Mouse (Mus musculus) kidney, postnatal 4 days (tissue): Measurements from ENCODE around the gene Lhx1.

Experiments
- DNase-seq, 2 experiments: peaks; one replicate each; pipeline ENCODE4 v3.0.0; 2021; ENCODE audit warnings: mixed read lengths in 2 of 2

The Lhx1 gene

GRCm38 (mm10) chr11:84526451-84526850, 1.1 kb upstream of the Lhx1 start:
- DNase-seq = no peak

- peak; percentile 59 to 72 for DNase-seq
Measured at GRCm38 (mm10) chr11:84524511-84525270, 644 bp downstream of the Lhx1 start.

DNA sequence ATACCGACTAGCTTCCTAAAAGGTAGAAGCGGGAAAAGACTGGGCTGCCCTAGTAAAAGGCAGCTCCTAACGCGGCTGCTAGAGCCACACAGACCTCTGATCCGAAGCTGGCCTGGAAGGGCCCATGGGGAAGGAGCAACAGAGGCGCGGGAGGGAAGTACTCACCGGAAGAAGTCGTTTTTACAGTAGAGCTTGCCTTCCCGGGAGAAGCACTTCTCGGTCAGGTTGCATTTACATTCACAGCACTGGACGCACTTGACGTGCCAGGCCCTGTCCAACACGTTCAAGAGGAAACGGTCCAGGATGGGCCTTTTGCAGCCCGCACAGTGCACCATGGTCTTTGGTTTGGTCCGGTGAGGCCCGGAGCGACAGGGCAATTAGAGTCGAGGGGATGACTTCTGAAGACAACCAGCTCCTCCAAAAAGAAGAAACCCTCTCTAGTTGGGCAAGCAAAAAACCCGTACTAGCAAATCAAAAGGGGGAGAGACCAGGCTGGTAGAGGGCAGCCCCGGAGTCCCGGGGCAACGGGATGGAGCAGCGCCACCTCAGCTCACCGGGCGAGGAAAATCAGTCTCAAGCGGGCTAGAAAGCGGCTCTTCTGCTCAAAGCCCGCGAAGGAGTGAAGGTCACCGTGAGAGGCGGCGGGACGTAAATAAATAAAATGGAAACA, 1.4 kb downstream of the Lhx1 start:
- peak; percentile 38 to 59 for DNase-seq

DNA sequence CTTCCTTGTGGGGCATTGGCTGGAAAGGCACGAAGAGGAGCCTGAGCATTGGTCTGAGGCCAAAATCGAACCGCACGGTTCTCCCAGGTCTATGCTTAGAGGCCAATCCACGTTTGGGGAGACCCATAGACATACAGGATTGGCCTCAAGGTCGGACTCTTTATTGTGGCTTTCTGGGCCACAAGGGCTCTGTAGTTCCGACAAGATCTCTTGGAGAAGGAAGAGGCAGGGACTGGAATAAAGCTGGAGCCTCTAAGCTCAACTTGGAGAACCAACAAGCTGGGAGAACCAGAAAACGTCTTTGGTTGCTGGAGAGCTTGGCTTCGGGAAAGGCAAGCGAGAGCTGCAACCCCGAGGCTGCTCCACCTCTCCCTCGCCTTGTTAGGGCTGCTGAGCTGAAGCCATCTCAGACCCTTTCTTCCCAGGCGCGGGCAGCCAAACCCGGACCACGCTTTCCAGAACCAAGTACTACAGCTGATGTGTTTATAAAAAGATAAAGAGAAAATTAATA, 2.0 kb downstream of the Lhx1 start:
- peak; percentile 35 to 48 for DNase-seq

DNA sequence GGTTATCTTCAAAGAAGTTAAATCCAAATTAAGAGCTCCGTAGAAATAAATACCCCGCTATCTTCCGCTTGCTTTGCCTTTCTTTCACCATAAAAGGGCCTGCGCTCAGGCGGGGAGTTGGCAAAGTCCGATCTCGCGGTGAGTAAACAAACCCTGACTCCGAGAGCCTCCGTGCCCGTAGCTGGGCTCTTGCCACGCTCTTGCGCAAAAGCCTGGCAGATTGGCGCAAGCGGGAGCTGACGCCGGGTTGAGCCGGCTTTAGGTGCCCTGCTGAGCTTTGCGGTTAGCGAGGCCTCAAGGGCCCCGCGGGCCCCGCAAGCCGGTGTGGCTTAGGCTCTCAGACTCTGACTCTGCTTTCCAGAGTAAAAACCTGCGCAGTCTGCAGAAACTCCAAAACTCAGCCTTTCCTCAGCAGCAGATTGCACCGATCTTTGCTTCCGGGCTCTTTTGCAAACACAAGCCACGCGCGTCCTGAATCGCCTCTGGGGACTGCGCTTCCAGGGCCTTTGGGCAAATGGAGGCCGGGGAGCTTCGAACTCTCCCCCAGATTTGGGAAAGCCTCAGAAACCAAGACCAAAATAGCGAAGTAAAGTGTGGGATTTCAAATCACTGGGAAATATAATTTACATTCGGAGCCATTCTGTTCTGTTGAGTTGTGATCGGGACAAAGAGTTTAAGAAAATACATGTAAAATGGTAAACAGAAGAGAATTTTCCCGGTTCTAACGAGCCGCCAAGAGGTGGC, 2.6 kb downstream of the Lhx1 start:
- DNase-seq = peak; percentile 63 to 76

- DNase-seq = peak; percentile 24 to 43
Measured at GRCm38 (mm10) chr11:84521751-84522299, 3.5 kb downstream of the Lhx1 start.

- DNase-seq = no peak
Measured at GRCm38 (mm10) chr11:84521071-84521390, 4.3 kb downstream of the Lhx1 start.

- DNase-seq = peak in 1 of 2 experiments; percentile 39
Measured at GRCm38 (mm10) chr11:84520269-84521070, 4.9 kb downstream of the Lhx1 start.

DNA sequence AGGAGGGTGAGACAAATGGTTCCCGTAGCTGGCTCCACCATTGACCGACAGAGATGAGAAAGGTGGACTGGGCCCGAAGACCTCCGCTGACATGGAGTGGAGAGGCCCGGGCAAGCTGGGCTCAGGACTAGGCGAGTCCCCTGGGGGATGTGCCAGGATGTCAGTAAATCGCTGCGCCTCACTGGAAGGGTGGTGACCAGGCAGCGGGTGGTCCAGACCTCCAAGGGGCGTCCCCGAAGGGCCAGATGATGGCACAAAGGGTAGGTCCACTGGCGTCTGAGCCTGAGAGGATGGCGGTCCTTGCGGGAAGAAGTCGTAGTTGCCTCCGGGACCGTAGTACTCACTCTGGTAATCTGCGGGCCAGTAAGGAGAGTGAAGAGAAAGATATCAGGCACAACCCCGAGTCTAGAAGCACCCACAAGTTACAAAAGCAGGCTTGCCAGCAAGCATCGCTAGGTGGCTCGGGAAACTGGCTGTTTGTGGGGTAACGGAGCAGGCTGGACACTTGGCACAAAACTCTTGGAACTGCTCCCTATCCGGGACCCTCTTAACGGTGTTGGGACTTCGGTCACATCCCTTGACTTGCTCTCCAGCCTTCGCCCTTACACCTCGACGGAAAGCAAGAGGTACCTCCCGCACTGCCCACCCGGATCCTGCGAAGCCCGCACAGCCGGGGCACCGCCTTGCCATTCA, 5.6 kb downstream of the Lhx1 start:
- peak; percentile 35 to 57 for DNase-seq

- peak in 1 of 2 experiments; percentile 39 for DNase-seq
Measured at GRCm38 (mm10) chr11:84519036-84519435, 6.3 kb downstream of the Lhx1 start.

GRCm38 (mm10) chr11:84518261-84518660, 7.1 kb downstream of the Lhx1 start:
- no peak for DNase-seq

GRCm38 (mm10) chr11:84517431-84517830, 7.9 kb downstream of the Lhx1 start:
- no peak for DNase-seq

- DNase-seq = peak in 1 of 2 experiments; percentile 15
Measured at GRCm38 (mm10) chr11:84516501-84517240, 8.7 kb downstream of the Lhx1 start.

- DNase-seq = peak; percentile 98 to 99
Measured at GRCm38 (mm10) chr11:84513171-84514116, 11.9 kb downstream of the Lhx1 start, which contains the start of gene Aatf. TSS of gene Aatf (minus strand) at chr11:84513522.

DNA sequence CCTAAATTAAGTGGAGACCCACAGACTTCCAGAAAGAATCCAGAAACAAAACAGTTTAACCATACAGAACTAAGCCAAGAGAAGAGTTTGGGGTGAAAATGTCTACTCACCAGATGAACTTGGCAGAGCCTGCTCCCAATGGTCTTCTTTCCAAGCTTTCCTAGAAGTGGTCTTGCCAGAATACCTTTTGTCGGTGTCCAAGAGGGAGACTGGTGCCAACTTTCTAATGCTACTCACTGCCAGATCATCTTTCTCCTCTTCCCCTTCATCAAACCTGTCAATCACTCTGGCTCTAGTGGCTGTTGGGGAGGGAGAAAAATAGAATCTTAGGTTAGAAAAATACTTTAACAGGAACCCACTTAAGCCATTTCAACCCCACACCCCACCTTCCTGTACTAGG, 13.3 kb downstream of the Lhx1 start:
- DNase-seq = no peak

DNA sequence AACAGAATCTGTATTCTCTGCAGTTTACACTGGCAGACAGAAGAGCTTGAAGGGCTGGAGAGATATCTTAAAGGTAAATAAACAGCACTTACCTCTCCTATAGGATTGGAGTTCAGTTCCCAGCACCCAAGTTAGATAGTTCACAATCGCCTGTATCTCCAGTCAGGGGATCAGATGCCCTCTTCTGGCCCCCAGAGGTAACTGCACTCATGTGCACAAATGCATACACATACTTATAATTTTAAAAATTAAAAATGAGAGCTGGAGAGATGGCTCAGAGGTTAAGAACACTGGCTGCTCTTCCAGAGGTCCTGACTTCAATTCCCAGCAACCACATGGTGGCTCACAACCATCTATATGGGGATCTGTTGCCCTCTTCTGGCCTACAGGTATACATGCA, 21.0 kb downstream of the Lhx1 start:
- DNase-seq = no peak

GRCm38 (mm10) chr11:84497944-84498343, 27.4 kb downstream of the Lhx1 start:
- DNase-seq = peak; percentile 39 to 49

DNA sequence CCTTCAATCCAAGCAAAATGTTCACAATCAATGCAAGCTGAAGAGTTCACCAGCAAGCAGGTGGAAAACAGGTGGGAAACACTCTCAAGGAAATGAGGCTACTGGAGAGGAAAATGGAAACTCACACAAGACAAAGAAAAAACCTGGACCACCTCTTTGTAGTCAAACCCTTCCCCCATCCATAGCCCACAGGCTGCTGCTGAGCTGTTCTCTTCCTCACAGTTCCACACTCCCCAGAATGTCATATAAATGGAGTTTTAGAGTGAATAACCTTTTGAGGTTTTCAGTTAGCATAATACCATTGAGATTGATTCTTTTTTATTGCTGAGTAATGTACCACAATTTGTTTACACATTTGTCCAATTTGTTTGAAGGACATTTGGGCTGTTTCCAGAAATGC, 28.4 kb downstream of the Lhx1 start:
- no peak for DNase-seq

GRCm38 (mm10) chr11:84495774-84496173, 29.6 kb downstream of the Lhx1 start:
- DNase-seq = no peak

DNA sequence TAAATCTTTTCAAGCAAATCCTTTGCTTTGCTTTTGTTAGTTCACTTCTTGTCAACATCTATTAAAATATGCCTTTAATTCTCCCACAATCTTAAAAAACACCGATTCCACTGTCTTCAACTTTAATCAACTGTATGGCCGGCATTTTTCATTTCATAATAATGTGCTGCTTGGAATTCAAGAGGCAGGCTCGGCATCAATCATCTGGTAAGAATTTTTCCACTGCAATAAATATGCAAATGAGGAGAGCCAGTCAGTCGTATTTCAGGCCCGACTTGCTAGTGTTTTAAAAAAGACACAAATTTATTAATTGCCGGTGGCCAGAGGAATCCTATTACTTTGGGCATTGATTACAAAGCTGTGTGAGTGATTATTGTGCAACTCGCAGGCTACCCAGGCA, 43.7 kb downstream of the Lhx1 start:
- no peak for DNase-seq
